Mouse (Mus musculus): ENCODE measurements around the gene Nelfa.
A peak's percentile ranks its signal among the peaks of the same experiment; 100 is the strongest.
"Not testable (repeated sequence)": the region's sequence is repeated elsewhere in the genome, so short reads cannot be mapped to it uniquely, and the experiment has no call there.

Nelfa gene

GRCm38 (mm10) chr5:33936120-33936707 lies at the start of gene Nelfa:
Gene Nelfa, minus strand, starts transcription at chr5:33936413.
- peak; percentile 94 for DNase-seq (ENCODE audit: low spot score)

GRCm38 (mm10) chr5:33983309-33984121 lies 47.3 kb upstream of the Nelfa start, which contains the start of gene Gm1673:
Gene Gm1673, plus strand, starts transcription at chr5:33983433.
- peak; percentile 50 for DNase-seq (ENCODE audit: low spot score)

DNA sequence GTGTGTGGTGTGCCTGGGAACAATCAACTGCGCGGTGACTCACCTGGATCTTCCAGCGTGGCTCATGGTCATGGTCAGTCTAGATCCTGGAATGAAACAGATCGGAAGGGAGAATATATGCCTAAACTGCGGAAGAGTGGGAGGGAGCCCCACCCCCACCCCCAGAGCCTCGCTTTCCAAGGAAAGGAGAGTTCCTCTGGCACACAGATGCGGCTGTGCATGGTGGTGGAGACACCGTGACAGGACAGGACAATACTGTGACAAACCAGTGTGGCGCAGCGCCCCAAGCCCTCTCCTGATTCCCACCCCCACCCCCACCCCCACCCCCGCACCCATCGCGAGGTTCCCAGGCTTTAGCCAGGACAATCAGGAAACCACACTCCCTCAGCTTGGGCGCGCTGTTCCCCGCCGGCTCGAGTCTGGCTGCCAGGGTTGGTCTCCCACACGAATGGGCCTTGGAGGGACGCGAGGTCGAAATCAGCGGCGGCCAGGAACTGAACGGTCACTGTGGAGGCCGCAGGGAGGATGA lies 46.6 kb upstream of the Nelfa start:
- no peak for DNase-seq (ENCODE audit: low spot score)

DNA sequence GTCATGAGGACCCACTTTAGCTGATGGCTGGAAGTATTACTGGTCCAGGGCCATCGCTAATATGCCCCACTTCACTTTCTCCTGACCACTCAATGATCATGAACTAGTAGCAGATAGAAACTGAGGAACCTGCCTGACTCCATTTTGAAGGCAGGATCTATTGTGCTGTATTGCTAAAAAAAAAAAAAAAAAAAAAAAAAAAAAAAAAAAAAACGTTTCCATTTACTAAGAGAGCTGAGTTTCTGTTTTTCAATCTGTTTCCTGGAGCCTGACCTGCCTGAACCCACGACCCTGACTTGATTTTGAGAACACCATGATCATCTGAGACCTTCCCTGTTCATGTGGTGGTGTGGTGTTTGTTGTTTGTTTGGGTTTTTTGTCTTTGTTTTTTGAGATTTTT lies 40.1 kb upstream of the Nelfa start:
- no peak for DNase-seq (ENCODE audit: low spot score)

DNA sequence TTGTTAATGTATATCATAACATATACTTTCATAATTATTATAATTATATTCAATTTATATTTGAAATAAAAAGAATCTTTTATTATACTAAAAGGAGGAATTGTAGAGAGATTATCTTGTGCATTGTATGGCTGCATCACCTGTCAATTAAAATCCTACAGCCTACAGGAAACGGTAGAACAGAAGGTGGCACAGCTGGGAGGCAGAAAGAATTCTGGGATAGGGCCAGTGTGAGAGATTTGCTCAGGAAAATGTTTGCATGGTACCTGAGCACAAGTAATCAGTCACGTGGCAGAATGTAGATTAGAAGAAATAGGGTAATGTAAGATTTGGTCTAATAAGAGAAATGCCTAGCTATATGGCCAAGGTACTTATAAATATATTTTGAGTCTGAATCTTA lies 38.5 kb upstream of the Nelfa start:
- DNase-seq (ENCODE audit: low spot score): no peak

DNA sequence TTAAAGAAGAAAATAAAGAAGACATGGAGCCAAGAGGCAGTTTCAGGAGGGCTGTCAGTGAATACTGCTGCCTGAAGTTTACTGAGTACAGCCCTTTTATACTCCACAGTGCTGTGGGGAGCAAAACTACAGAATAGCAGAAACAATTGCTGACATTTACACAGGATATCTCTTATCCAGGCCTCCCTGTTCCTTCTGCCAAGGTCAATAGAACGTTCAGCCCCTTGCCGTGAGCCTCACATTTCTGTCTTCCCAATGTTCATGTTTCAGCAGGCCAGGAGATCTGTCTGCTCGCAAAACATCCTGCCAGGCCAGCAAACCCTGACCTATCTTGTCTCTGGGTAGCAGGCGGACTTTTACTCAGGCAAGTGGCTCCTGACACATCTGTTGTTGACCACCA lies 23.2 kb upstream of the Nelfa start:
- DNase-seq (ENCODE audit: low spot score): no peak

DNA sequence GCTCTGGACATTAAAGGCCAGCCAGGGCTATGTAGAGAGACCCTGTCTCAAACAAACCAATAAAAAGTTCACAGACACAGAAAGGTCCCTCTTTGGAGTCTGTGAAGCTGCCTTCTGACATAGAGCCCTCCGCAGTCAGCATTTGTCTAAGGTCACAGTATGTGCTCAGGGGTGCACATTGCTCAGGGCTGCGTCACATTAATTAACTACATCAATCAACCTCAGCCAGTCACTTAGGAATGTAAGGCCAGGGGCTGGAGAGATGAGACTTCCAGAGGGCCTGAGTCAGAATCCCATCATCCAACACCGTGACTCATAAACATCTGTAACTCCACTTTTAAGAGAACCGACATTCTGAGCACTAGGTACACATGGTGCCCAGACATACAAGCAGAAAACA lies 19.7 kb upstream of the Nelfa start:
- no peak for DNase-seq (ENCODE audit: low spot score)

DNA sequence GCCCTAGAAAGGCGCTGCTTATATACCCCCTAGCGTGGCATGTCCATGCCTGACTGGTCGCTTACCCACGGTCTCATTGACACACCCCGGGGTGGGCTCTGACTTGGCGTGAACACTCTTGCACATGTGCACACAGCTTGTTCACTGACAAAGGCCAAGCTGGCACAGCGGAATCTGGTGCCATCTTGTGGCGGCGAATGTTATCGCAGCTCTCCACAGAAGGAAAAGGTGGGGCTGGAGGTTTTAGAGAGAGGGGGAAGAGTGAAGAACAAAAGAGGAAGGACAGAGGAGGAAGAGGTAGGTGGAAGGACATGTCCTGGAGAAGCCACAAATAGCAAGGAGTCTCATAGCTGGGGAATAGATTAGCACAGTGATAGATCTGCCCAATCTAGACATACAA lies 18.1 kb upstream of the Nelfa start:
- DNase-seq (ENCODE audit: low spot score): no peak

- DNase-seq (ENCODE audit: low spot score): no peak
Observed at GRCm38 (mm10) chr5:33953471-33954185, 17.4 kb upstream of the Nelfa start.

- DNase-seq (ENCODE audit: low spot score): no peak
Observed at GRCm38 (mm10) chr5:33948314-33948713, 12.1 kb upstream of the Nelfa start.

GRCm38 (mm10) chr5:33947035-33947434 lies 10.8 kb upstream of the Nelfa start:
- DNase-seq (ENCODE audit: low spot score): not testable (repeated sequence)

DNA sequence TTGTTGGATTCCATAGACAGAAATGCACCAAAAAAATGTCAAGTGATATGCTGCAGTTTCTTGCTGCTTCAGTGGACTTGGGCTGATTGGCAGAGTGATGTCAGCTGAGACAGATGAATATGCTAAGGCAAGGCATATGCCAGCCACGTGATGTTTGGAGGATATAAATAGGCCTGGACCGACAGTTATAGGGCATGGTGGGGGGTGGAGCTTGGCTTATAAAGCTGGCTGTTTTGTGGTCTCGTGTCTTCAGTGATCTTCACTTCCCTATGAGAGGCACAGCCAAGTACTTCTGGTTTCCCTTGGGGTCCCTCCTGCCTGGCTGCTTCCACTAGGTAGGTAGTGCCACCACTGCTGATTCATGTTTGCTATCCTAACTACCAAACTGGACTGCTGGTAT lies 2.2 kb upstream of the Nelfa start:
- DNase-seq (ENCODE audit: low spot score): no peak

GRCm38 (mm10) chr5:33937230-33937629 lies 1.0 kb upstream of the Nelfa start:
- DNase-seq (ENCODE audit: low spot score): no peak

GRCm38 (mm10) chr5:33935700-33936111 lies 507 bp downstream of the Nelfa start:
- DNase-seq (ENCODE audit: low spot score): no peak

DNA sequence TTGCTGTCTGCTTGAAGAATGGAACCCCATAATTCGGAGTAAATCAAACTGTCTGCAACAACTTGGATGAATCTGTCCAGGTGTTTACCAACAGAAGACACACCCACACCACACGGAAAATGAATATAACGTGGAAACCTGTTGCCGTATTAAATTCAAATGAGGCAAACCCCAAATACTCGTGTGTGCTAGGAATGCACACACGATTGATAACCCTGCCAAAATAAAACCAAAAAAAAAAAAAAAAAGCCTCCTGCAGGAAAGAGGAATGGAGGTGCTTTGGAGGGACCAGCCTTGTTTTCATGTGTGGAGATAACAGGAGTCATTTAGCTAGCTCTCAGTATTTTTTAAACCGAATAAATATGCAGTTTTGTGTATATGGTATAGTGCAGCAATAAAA lies 1.3 kb downstream of the Nelfa start:
- DNase-seq (ENCODE audit: low spot score): no peak

GRCm38 (mm10) chr5:33934081-33934480 lies 2.1 kb downstream of the Nelfa start:
- no peak for DNase-seq (ENCODE audit: low spot score)

- no peak for DNase-seq (ENCODE audit: low spot score)
Observed at GRCm38 (mm10) chr5:33932413-33932812, 3.8 kb downstream of the Nelfa start.

DNA sequence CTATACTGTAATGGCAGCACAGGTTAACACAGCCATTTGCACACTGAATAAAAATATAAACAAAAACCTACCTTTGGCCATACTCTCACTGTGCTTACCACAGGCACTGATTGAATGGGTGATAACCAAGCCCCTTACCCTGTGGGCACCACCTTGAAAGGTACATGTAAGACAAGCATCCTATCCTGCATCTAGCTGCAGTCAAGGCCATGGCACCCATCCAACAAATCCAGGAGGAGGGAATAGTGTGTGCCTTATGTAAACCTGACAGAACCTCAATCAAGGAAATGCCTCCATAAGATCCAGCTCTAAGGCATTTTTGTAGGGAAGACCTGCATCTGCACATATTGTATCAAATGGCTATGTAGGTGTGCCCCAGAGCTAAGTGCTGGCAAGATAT lies 10.0 kb downstream of the Nelfa start:
- no peak for DNase-seq (ENCODE audit: low spot score)

DNA sequence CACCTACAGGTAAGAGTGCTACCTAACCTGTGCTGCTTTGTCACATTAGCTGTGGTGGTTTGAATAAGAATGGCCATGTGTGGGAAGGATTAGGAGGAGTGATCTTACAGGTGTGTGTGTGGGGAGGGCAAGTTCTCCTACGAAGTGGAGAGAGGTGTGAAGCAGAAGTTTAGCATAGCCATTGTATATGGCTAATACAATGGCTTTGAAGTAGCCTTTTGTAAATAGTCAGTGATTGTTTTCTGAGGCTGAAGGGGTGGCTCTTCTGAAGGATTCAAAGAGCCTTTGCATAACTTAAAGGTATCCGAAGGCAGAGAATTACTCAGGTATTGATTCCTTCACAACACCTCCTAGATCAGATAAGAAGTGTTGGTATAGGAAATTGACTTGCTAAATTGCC lies 13.6 kb downstream of the Nelfa start:
- no peak for DNase-seq (ENCODE audit: low spot score)

DNA sequence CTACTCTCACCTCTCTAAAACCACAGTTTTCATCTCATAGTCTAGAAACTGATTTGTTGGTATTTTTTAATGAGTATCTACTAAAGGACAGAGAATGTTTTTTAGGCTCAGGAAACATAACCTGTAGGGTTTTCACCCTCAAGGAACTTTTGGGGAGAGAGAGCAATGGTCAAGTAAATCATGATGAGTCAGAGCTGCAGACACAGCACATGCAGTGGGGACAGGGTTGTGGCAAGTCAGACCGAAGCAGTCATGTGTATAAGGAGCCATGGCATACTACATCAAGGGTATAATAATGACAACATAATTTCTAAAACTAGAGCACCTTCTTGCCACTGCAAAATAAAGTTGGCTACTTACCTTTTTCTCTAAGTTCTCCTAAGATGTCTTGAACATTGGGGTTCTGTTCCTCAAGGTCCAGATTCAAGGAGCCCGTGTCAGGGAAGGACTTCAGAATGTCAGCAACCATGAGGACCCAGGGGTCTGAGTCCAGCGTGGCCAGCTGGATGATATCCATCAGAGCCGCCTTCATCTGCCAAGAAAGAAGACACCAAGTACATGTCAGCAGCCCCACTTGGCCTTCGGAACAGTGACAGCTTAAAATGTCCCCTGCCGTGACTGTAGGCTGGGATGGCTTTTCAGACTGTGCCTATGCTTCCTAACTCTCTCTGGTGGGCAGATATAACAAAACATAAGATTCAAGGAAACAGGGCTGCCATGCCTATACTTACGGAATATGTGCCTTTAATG lies 14.6 kb downstream of the Nelfa start:
- DNase-seq (ENCODE audit: low spot score): no peak

GRCm38 (mm10) chr5:33920924-33921323 lies 15.3 kb downstream of the Nelfa start:
- no peak for DNase-seq (ENCODE audit: low spot score)

DNA sequence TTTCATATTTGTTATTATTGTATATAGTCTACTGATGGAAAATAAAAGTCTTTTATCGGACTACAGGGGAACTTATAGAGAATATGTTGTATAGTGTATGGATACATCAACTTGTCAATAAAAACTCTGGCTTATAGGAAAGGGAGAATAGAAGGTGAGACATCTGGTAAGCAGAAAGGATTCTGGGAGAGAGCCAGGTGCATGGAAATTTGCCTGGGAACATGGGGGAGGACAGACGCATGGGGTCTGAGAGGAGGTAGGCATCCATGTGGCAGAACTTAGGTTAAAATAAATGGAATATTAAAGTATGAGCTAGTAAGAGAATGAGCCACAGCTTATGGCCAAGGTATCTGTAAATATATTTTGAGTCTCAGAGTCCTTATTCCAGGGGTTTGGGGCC lies 16.2 kb downstream of the Nelfa start:
- no peak for DNase-seq (ENCODE audit: low spot score)

Data from urinary bladder, postnatal 10 days (tissue).